ENCODE assay signal across 35 mouse cellular contexts in genomic region chr11:109284811-109285210, GRCm38 (mm10).
"Had no signal": no experiment of that assay in that cellular context is flagged by ENCODE, and none has a peak within 500 bp of the region (broad histone marks: within the 10 kb centered on the region; RNA-seq: fewer than 3 reads in every experiment).

No protein-coding gene starts in this region.

- ATAC-seq: hindbrain, embryonic 16.5 days; hindbrain, postnatal 0 days; inflammation-experienced regulatory T-cells, adult 6 months; intestine, embryonic 15.5 days; intestine, embryonic 16.5 days; intestine, postnatal 0 days had no signal

- H3K36me3 ChIP-seq: heart, embryonic 12.5 days; heart, embryonic 13.5 days; heart, embryonic 15.5 days; hindbrain, embryonic 10.5 days; hindbrain, embryonic 12.5 days; hindbrain, embryonic 13.5 days; hindbrain, embryonic 15.5 days; intestine, embryonic 15.5 days; kidney, embryonic 15.5 days had no signal

- H3K9me3 ChIP-seq: heart, embryonic 13.5 days; heart, embryonic 15.5 days; hindbrain, embryonic 10.5 days; hindbrain, embryonic 12.5 days; hindbrain, embryonic 15.5 days; intestine, embryonic 15.5 days; kidney, embryonic 15.5 days had no signal

- H3K27ac ChIP-seq: heart, embryonic 13.5 days; heart, embryonic 15.5 days; hindbrain, embryonic 10.5 days; hindbrain, embryonic 12.5 days; hindbrain, embryonic 13.5 days; hindbrain, embryonic 14.5 days; hindbrain, embryonic 15.5 days; hindbrain, postnatal 0 days; intestine, embryonic 15.5 days; kidney, embryonic 15.5 days; kidney, postnatal 0 days; layer of hippocampus, adult 2 months; left cerebral cortex, adult 2 months had no signal

- H3K4me2 ChIP-seq: heart, embryonic 11.5 days; heart, embryonic 12.5 days; heart, embryonic 13.5 days; heart, embryonic 15.5 days; hindbrain, embryonic 12.5 days; hindbrain, embryonic 13.5 days; hindbrain, embryonic 14.5 days; hindbrain, embryonic 15.5 days; intestine, embryonic 15.5 days; kidney, embryonic 15.5 days had no signal

- DNase-seq: heart, postnatal 10 days; heart, postnatal 14 days; heart, postnatal 36 days; heart, postnatal 4 days; kidney, adult 11 months; kidney, adult 18-20 months; kidney, adult 2 months; kidney, adult 8-10 months; kidney, adult 9 months; kidney, postnatal 10 days; kidney, postnatal 14 days; kidney, postnatal 25 days; kidney, postnatal 36 days; kidney, postnatal 4 days; layer of hippocampus, adult 9-11 months; layer of hippocampus, postnatal 36 days had no signal

- H3K4me3 ChIP-seq: heart, embryonic 12.5 days; heart, embryonic 13.5 days; heart, embryonic 15.5 days; hindbrain, embryonic 10.5 days; hindbrain, embryonic 12.5 days; hindbrain, embryonic 13.5 days; hindbrain, embryonic 15.5 days; intestine, embryonic 15.5 days; kidney, embryonic 15.5 days; layer of hippocampus, adult 2 months; left cerebral cortex, adult 2 months had no signal

- H3K9ac ChIP-seq: heart, embryonic 12.5 days; heart, embryonic 13.5 days; heart, embryonic 15.5 days; hindbrain, embryonic 12.5 days; hindbrain, embryonic 13.5 days; hindbrain, embryonic 14.5 days; hindbrain, embryonic 15.5 days; intestine, embryonic 15.5 days; kidney, embryonic 15.5 days had no signal

- H3K27me3 ChIP-seq: heart, embryonic 13.5 days; heart, embryonic 15.5 days; hindbrain, embryonic 12.5 days; hindbrain, embryonic 13.5 days; hindbrain, embryonic 15.5 days; intestine, embryonic 15.5 days; kidney, embryonic 15.5 days had no signal

- H3K4me1 ChIP-seq: heart, embryonic 12.5 days; heart, embryonic 13.5 days; heart, embryonic 15.5 days; hindbrain, embryonic 10.5 days; hindbrain, embryonic 12.5 days; hindbrain, embryonic 13.5 days; hindbrain, embryonic 15.5 days; intestine, embryonic 15.5 days; kidney, embryonic 15.5 days had no signal
